Mouse (Mus musculus): ENCODE results near the gene Pex3. TPM values are rescaled to one million over a fixed set of nuclear protein-coding genes. Genes with fewer than 3 reads are reported as not detected.

Pex3 gene
- total and polyA plus RNA-seq, 2 experiments from 2014 or later = 23.7 to 31.5 TPM

GRCm38 (mm10) chr10:13500938-13501496 lies 51.9 kb downstream of the Pex3 start:
- ATAC-seq = peak; percentile 96
- Histone ChIP-seq H3K36me3 (ENCODE audit: insufficient read depth, low read length) (no peaks in the 10 kb centered on the region), H3K27ac (peak overlapping the region; percentile 54; the same call in 1 of the 2 replicates), H3K27me3 (ENCODE audit: insufficient read depth, low read length) (no peaks in the 10 kb centered on the region), H3K4me2 (ENCODE audit: low read depth, low read length) (peak overlapping the region; percentile 86), H3K9me3 (ENCODE audit: low read length) (no peaks in the 10 kb centered on the region), H3K9ac (replicated peaks; ENCODE audit: low read length) (peak overlapping the region; percentile 68), H3K4me3 (ENCODE audit: low read length) (peak overlapping the region; percentile 66), H3K4me1 (ENCODE audit: insufficient read depth, low read length) (0 out of 2 replicates have a peak, but pooled peaks cover 3% of the 10 kb centered on the region)
- TF ChIP-seq CTCF (IDR thresholded peaks at IDR 0.05; ENCODE audit: low read depth) = no peak
- DNase-seq (ENCODE audit: low spot score) = peak; percentile 89
- under 1% methylated on average over 30 of the region's 30 CpGs for WGBS

DNA sequence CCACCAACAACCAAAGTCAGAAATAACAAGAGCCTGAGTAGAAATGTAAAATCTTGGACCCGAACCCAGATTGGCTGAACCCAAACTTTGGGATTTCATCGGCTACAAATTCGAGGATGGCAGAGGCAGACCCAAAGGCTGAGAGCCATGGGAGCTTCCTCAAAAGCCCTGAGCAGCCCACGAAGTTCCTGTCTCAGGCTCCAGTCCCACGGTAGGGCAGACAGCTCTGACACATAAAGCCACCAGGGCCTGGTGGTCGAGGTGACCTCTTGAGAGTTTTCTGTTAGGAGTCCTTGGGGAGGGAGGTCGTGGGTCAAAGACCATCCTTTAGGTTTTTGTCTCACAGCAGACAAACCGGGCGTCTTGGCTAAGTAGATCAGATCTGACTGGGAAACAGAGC lies 52.5 kb downstream of the Pex3 start:
- 45% methylated on average over 9 of the region's 9 CpGs for WGBS
- Histone ChIP-seq H3K4me2 (ENCODE audit: low read depth, low read length) (peak overlapping the region; percentile 86), H3K4me3 (ENCODE audit: low read length) (peak overlapping the region; percentile 66), H3K4me1 (ENCODE audit: insufficient read depth, low read length) (0 out of 2 replicates have a peak, but pooled peaks cover 3% of the 10 kb centered on the region), H3K9me3 (ENCODE audit: low read length) (no peaks in the 10 kb centered on the region), H3K36me3 (ENCODE audit: insufficient read depth, low read length) (no peaks in the 10 kb centered on the region), H3K27ac (no peak overlapping the region), H3K9ac (replicated peaks; ENCODE audit: low read length) (peak overlapping the region; percentile 68), H3K27me3 (ENCODE audit: insufficient read depth, low read length) (no peaks in the 10 kb centered on the region)
- ATAC-seq = peak; percentile 8; the same call in 1 of the 2 replicates
- DNase-seq (ENCODE audit: low spot score) = no peak
- no peak for TF ChIP-seq CTCF (IDR thresholded peaks at IDR 0.05; ENCODE audit: low read depth)

GRCm38 (mm10) chr10:13499331-13499730 lies 53.6 kb downstream of the Pex3 start, which contains the start of gene Fuca2:
Fuca2 (plus strand) TSS chr10:13499540.
- H3K27ac ChIP-seq = no peak within 1 kb of the TSS
- WGBS = 77% methylated on average over 2 of the region's 2 CpGs
- no peak for TF ChIP-seq CTCF (IDR thresholded peaks at IDR 0.05; ENCODE audit: low read depth)

DNA sequence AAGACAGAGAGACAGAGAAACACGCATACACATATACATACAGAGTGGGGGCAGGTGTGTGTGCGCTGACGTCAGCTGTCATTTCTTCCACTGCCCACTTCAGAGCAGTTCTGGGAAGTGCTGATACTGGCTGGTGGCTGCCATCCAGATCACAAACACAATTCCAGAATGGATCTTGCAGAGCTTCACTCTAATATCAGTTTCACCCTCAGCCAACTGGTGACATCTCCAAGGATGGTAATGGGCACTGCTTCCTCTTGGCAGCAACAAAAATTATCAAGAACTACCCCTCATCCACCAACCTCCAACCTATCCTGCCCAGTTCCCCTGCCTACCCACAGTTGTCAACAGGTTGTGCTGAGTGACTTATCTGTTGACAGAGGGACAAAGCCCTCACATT lies 56.6 kb downstream of the Pex3 start:
- no peak for TF ChIP-seq CTCF (IDR thresholded peaks at IDR 0.05; ENCODE audit: low read depth)
- H3K9me3 ChIP-seq (ENCODE audit: low read length) = no peaks in the 10 kb centered on the region
- no peak overlapping the region for H3K4me3 ChIP-seq (ENCODE audit: low read length)
- no peak overlapping the region for H3K27ac ChIP-seq
- no peak overlapping the region for H3K9ac ChIP-seq (replicated peaks; ENCODE audit: low read length)
- ATAC-seq = no peak
- H3K4me2 ChIP-seq (ENCODE audit: low read depth, low read length) = no peak overlapping the region
- no peaks in the 10 kb centered on the region for H3K4me1 ChIP-seq (ENCODE audit: insufficient read depth, low read length)
- H3K36me3 ChIP-seq (ENCODE audit: insufficient read depth, low read length) = no peaks in the 10 kb centered on the region
- WGBS = 93% methylated on average over 3 of the region's 3 CpGs
- no peak for DNase-seq (ENCODE audit: low spot score)
- H3K27me3 ChIP-seq (ENCODE audit: insufficient read depth, low read length) = no peaks in the 10 kb centered on the region

More at GRCm38 (mm10) chr10:13499331-13499730, 53.6 kb downstream of the Pex3 start, which contains the start of gene Fuca2:
- Histone ChIP-seq H3K36me3 (ENCODE audit: insufficient read depth, low read length) (no peaks in the 10 kb centered on the region), H3K4me3 (ENCODE audit: low read length) (no peak within 1 kb of the TSS), H3K4me2 (ENCODE audit: low read depth, low read length) (no peak within 1 kb of the TSS), H3K27me3 (ENCODE audit: insufficient read depth, low read length) (no peaks in the 10 kb centered on the region), H3K4me1 (ENCODE audit: insufficient read depth, low read length) (0 out of 2 replicates have a peak, but pooled peaks cover 3% of the 10 kb centered on the region), H3K9me3 (ENCODE audit: low read length) (no peaks in the 10 kb centered on the region), H3K9ac (replicated peaks; ENCODE audit: low read length) (no peak within 1 kb of the TSS)
- DNase-seq (ENCODE audit: low spot score) (no peak), ATAC-seq (no peak)

DNA sequence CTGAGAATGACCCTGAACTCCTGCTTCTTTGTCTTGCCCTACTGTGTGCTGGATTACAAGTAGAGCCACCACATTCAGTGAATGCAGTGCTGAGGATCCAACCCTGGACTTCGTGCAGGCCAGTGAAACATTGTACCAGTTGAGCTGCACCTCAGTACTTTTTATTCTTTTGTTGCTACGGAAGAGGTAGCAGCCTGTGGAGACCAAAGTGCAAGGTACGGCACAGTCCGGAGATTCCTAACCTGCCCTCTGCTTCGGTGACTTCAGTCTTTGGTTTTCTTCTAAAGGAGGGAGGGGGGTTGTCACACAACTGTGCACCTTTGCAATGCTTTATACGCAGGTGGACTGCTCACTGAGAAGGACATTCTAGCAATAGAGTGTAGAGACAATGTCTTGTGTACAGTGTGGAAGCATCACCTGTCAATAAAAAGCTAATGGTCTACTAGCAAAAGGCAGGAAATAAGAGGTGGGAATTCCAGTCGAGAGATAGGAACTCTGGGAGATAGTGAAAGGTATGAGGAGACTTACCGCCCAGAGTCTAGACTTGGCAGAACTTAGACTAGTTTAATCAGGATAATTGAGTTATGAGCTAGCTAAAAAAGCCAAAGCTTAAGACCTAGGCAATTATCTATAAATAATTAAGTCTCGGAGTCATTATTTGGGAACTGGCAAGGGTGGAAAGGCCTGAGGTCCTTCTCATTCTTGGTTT lies 58.8 kb downstream of the Pex3 start:
- no peaks in the 10 kb centered on the region for H3K27me3 ChIP-seq (ENCODE audit: insufficient read depth, low read length)
- no peak overlapping the region for H3K27ac ChIP-seq
- DNase-seq (ENCODE audit: low spot score) = no peak
- TF ChIP-seq CTCF (IDR thresholded peaks at IDR 0.05; ENCODE audit: low read depth) = no peak
- ATAC-seq = no peak
- no peak overlapping the region for H3K9ac ChIP-seq (replicated peaks; ENCODE audit: low read length)
- H3K9me3 ChIP-seq (ENCODE audit: low read length) = no peaks in the 10 kb centered on the region
- H3K4me2 ChIP-seq (ENCODE audit: low read depth, low read length) = no peak overlapping the region
- H3K4me3 ChIP-seq (ENCODE audit: low read length) = no peak overlapping the region
- 89% methylated on average over 9 of the region's 9 CpGs for WGBS
- H3K36me3 ChIP-seq (ENCODE audit: insufficient read depth, low read length) = no peaks in the 10 kb centered on the region
- H3K4me1 ChIP-seq (ENCODE audit: insufficient read depth, low read length) = no peaks in the 10 kb centered on the region

- H3K27me3 ChIP-seq (ENCODE audit: insufficient read depth, low read length) = no peaks in the 10 kb centered on the region
- H3K9ac ChIP-seq (replicated peaks; ENCODE audit: low read length) = no peak overlapping the region
- no peak overlapping the region for H3K27ac ChIP-seq
- H3K4me2 ChIP-seq (ENCODE audit: low read depth, low read length) = no peak overlapping the region
- H3K4me1 ChIP-seq (ENCODE audit: insufficient read depth, low read length) = no peaks in the 10 kb centered on the region
- 73% methylated on average over 6 of the region's 6 CpGs for WGBS
- no peaks in the 10 kb centered on the region for H3K9me3 ChIP-seq (ENCODE audit: low read length)
- no peak for DNase-seq (ENCODE audit: low spot score)
- H3K4me3 ChIP-seq (ENCODE audit: low read length) = no peak overlapping the region
- ATAC-seq = no peak
- H3K36me3 ChIP-seq (ENCODE audit: insufficient read depth, low read length) = no peaks in the 10 kb centered on the region
- TF ChIP-seq CTCF (IDR thresholded peaks at IDR 0.05; ENCODE audit: low read depth) = no peak
Observed at GRCm38 (mm10) chr10:13489671-13490070, 63.3 kb downstream of the Pex3 start.

DNA sequence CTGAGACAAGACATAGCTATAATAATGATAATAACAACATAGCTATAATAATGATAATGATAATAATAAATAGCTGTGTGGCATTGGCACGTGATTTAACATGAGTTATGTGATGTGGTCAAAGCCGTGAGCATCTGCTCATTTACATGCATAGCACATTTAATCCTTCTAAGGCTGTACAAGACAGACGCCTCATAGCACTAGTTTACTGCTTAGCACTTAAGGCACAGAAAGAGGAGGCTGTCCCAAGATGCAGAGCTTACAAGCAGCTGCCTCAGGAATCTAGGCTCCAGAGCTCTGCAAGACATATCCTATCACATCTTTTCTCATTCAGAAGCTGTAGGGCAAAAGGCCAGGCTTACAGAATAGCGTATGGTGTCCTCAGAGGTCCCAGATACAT lies 67.0 kb downstream of the Pex3 start:
- 49% methylated on average over 4 of the region's 4 CpGs for WGBS
- Histone ChIP-seq H3K27ac (no peak overlapping the region), H3K36me3 (ENCODE audit: insufficient read depth, low read length) (no peaks in the 10 kb centered on the region), H3K9ac (replicated peaks; ENCODE audit: low read length) (no peak overlapping the region), H3K4me2 (ENCODE audit: low read depth, low read length) (no peak overlapping the region), H3K4me1 (ENCODE audit: insufficient read depth, low read length) (no peaks in the 10 kb centered on the region), H3K9me3 (ENCODE audit: low read length) (no peaks in the 10 kb centered on the region), H3K27me3 (ENCODE audit: insufficient read depth, low read length) (no peaks in the 10 kb centered on the region), H3K4me3 (ENCODE audit: low read length) (no peak overlapping the region)
- DNase-seq (ENCODE audit: low spot score) (no peak), ATAC-seq (no peak)
- TF ChIP-seq CTCF (IDR thresholded peaks at IDR 0.05; ENCODE audit: low read depth) = no peak

Data from hindbrain, postnatal 0 days (tissue).